Mouse (Mus musculus) midbrain, embryonic 14.5 days (tissue): ENCODE data around the gene St6galnac6. TPM values are rescaled to one million over a fixed set of nuclear protein-coding genes. Genes with fewer than 3 reads are reported as not detected.

Experiments used
- ATAC-seq: fragments of 200-750 bp; cut with Nextera tagmentation; 2 replicates; pipeline ENCODE4 v1.8.0; 2017; ENCODE audit warnings: moderate number of reproducible peaks, moderate library complexity; ENCODE audit not compliant: low FRiP score, low TSS enrichment
- DNase-seq: peaks from one replicate; pipeline ENCODE4 v3.0.0-alpha.2; 2015
- H3K27ac ChIP-seq: fragments of 300-500 bp; sonication (generic); replicated peaks from 2 replicates; pipeline ENCODE4 v1.5.1; 2014; ENCODE audit warnings: mild to moderate bottlenecking, low read depth, low read length, moderate library complexity
- H3K27me3 ChIP-seq: fragments of 300-500 bp; sonication (generic); 2 replicates; pipeline ENCODE4 v1.6.1; 2014; ENCODE audit warnings: low read length, control low read depth, mixed read lengths; ENCODE audit not compliant: control insufficient read depth, insufficient read depth
- H3K36me3 ChIP-seq: fragments of 300-500 bp; sonication (generic); 2 replicates; pipeline ENCODE4 v1.6.1; 2014; ENCODE audit warnings: low read length, control low read depth; ENCODE audit not compliant: control insufficient read depth, insufficient read depth
- H3K4me1 ChIP-seq: fragments of 300-500 bp; sonication (generic); 2 replicates; pipeline ENCODE4 v1.6.1; 2014; ENCODE audit warnings: mild to moderate bottlenecking, antibody characterized with exemption, low read length, control low read depth; ENCODE audit not compliant: control insufficient read depth, insufficient read depth
- H3K4me2 ChIP-seq: fragments of 300-500 bp; sonication (generic); 2 replicates; pipeline ENCODE4 v1.6.1; 2014; ENCODE audit warnings: mild to moderate bottlenecking, low read length, moderate library complexity
- H3K4me3 ChIP-seq: fragments of 300-500 bp; sonication (generic); replicated peaks from 2 replicates; pipeline ENCODE4 v1.5.1; 2014; ENCODE audit warnings: low read depth, low read length
- H3K9ac ChIP-seq: fragments of 300-500 bp; sonication (generic); replicated peaks from 2 replicates; pipeline ENCODE4 v1.6.1; 2014; ENCODE audit warnings: mild to moderate bottlenecking, low read length, moderate library complexity
- H3K9me3 ChIP-seq: fragments of 300-500 bp; sonication (generic); 2 replicates; pipeline ENCODE4 v1.6.1; 2016; ENCODE audit warnings: low read length, control low read depth, mixed read lengths; ENCODE audit not compliant: control insufficient read depth
- WGBS: fragments of 180-500 bp; shearing (Covaris S2); extraction: QIAGEN DNeasy Blood & Tissue Kit; methylation state at CpG from one replicate; pipeline ENCODE4 v1.1.7; 2014; 5-methylcytosine and 5-hydroxymethylcytosine counted together
- polyA plus RNA-seq: library from polyadenylated mRNA; unstranded; fragments of >200 nt; fragmentation: Nextera tagmentation; extraction: Ambion mirVana; gene quantifications from 2 replicates; pipeline ENCODE4 v1.2.1, GENCODE M21; 2014

The St6galnac6 gene
- polyA plus RNA-seq, 1 experiment from 2014 or later, result 7.6 TPM

DNA sequence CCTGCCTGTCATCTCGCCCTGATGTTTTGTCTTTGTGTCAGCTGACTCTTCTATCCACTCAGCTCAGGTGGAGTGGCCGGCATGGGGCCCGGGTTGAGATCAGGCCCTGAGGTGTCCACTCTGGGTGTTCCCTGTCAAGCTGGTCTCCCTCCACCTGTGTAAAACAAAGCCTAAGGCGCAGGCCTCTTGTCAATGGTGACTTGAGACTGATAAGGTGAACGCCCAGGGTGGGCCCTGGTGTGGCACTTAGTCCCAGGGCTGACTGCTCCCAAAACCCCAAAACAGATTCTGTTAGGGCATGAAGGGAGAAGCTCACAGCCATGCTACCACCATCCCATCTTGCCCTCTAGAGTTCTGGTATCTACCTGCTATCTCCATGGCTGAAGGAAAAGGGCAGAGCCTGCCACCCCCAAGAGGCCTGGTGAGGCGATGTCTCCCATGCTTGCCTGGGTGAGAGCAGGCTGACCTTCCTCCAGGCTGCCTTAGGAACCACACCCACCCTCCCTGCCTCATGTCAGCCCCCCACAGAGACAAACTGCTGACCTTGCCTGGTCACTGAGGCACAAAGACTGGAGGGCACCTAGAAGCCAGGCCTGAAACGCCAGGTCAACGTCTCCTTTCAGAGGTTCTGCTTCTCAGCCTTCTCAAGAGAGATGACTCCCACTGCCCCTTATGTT, 45.4 kb downstream of the St6galnac6 start:
- WGBS, result 80% methylated on average over 8 of the region's 8 CpGs
- Histone ChIP-seq H3K4me1 (no peaks in the 10 kb centered on the region), H3K4me2 (no peak overlapping the region), H3K9me3 (no peaks in the 10 kb centered on the region), H3K36me3 (no peaks in the 10 kb centered on the region), H3K27ac (no peak overlapping the region), H3K27me3 (no peaks in the 10 kb centered on the region), H3K4me3 (no peak overlapping the region), H3K9ac (no peak overlapping the region)
- ATAC-seq (no peak), DNase-seq (no peak)

DNA sequence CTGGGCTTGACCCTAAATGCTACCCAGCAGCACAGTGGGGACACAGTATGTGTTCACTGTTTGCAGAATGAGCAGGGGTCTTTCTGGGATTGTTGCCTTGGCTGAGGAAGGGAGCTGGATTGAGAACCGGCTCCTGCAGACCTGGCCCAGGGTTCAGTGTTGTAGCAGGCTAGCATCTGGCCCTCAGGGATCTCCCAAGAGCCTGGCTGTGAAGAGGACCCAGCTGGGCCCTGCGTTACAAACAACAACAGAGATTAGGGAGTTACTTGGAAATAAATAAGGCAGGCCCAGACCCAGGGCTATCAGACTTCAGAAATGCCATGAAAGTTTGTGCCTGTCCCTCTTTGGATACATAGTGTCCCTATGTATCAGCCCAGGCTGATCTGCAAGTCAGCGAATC, 46.1 kb downstream of the St6galnac6 start:
- WGBS, result 67% methylated on average over 3 of the region's 3 CpGs
- H3K4me3 ChIP-seq, result no peak overlapping the region
- no peaks in the 10 kb centered on the region for H3K9me3 ChIP-seq
- no peaks in the 10 kb centered on the region for H3K4me1 ChIP-seq
- no peak overlapping the region for H3K9ac ChIP-seq
- DNase-seq (no peak), ATAC-seq (no peak)
- H3K27ac ChIP-seq, result no peak overlapping the region
- no peak overlapping the region for H3K4me2 ChIP-seq
- H3K36me3 ChIP-seq, result no peaks in the 10 kb centered on the region
- no peaks in the 10 kb centered on the region for H3K27me3 ChIP-seq

DNA sequence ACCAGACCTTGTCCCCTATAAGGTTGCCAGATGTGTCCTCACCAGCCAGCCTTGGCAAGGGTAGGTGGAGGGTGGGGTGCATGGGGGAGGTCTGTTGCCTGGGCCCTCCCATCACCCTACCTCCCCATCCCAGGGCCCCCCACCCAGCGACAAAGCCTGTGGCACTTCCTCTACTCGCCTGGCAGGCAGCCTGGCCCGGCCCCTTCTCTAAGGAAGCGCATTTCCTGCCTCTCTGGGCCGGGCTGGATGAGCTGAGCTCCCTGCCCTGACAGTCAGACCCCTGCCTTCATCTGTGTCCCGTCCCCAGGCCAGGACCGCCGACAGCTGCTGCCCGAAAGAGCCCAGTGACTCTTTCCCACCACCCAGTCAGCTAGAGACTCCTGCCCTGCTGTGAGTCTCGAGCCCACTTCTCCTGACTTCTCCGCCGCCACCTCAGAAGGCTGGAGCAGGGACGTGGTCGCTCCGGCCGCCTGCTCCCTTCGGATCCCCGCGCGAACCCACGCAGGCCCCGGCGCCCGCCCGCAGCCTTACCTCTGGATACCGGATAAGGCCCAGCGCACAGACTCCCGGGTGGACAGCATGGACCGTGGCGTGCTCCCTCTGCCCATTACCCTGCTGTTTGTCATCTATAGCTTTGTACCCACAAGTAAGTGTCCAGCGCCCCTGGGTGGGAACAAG, 47.0 kb downstream of the St6galnac6 start, which contains the start of gene Eng:
Eng (plus strand) TSS at position 217 of the 678 bp plus-strand sequence.
- Histone ChIP-seq H3K4me3 (0 out of 2 replicates have a peak within 1 kb of the TSS, but pooled peaks have one; percentile 7), H3K27ac (no peak within 1 kb of the TSS), H3K4me2 (no peak within 1 kb of the TSS), H3K27me3 (no peaks in the 10 kb centered on the region), H3K36me3 (no peaks in the 10 kb centered on the region), H3K4me1 (no peaks in the 10 kb centered on the region), H3K9ac (no peak within 1 kb of the TSS), H3K9me3 (no peaks in the 10 kb centered on the region)
- ATAC-seq, result no peak
- WGBS, result 58% methylated on average over 31 of the region's 31 CpGs
- no peak for DNase-seq

DNA sequence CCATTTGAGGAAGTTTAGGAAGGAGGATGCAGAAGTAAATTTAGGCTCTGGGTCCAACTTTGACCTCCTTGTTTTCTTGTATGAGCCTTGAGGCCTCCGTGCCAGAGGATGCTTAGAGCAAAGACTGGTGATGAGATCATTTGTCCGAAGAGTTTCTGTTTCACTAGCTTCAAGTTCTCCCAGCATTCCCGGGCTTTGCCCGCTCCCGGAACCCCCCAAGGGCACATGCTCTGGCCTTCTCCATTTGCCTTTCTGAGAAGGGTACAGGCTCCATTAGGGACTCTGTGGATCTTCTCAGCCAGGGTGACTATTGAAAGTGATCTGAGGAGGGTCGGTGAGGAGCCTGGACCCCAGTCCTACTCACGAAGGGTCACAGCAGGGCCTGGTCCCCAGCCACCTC, 47.9 kb downstream of the St6galnac6 start:
- no peaks in the 10 kb centered on the region for H3K36me3 ChIP-seq
- no peak overlapping the region for H3K4me3 ChIP-seq
- H3K9ac ChIP-seq, result no peak overlapping the region
- ATAC-seq (no peak), DNase-seq (no peak)
- WGBS, result 90% methylated on average over 7 of the region's 7 CpGs
- H3K27me3 ChIP-seq, result no peaks in the 10 kb centered on the region
- no peaks in the 10 kb centered on the region for H3K4me1 ChIP-seq
- no peaks in the 10 kb centered on the region for H3K9me3 ChIP-seq
- H3K4me2 ChIP-seq, result no peak overlapping the region
- no peak overlapping the region for H3K27ac ChIP-seq

DNA sequence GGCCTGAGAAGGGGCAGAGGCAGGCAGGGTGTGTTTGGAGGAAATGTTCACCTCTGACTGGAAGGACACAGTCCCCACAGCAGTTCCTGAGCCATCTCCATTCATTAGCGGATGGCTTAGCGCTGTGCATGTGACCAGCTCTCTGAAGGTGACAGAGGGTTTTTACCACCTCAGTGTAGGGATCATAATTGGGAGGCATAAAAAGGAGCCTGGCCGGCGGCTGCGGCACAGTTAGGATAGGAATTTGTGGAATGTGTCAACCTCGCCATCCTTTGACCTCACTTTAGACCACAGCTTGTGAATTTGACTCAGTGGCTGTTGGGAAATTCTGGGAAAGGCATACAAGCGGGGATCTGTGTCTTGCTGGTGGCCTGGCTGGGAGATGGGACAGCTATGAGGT, 54.3 kb downstream of the St6galnac6 start:
- Histone ChIP-seq H3K27ac (no peak overlapping the region), H3K4me1 (no peaks in the 10 kb centered on the region), H3K9ac (no peak overlapping the region), H3K36me3 (no peaks in the 10 kb centered on the region), H3K4me3 (no peak overlapping the region), H3K4me2 (no peak overlapping the region), H3K9me3 (no peaks in the 10 kb centered on the region), H3K27me3 (no peaks in the 10 kb centered on the region)
- ATAC-seq, result no peak
- WGBS, result 62% methylated on average over 7 of the region's 7 CpGs
- DNase-seq, result no peak

DNA sequence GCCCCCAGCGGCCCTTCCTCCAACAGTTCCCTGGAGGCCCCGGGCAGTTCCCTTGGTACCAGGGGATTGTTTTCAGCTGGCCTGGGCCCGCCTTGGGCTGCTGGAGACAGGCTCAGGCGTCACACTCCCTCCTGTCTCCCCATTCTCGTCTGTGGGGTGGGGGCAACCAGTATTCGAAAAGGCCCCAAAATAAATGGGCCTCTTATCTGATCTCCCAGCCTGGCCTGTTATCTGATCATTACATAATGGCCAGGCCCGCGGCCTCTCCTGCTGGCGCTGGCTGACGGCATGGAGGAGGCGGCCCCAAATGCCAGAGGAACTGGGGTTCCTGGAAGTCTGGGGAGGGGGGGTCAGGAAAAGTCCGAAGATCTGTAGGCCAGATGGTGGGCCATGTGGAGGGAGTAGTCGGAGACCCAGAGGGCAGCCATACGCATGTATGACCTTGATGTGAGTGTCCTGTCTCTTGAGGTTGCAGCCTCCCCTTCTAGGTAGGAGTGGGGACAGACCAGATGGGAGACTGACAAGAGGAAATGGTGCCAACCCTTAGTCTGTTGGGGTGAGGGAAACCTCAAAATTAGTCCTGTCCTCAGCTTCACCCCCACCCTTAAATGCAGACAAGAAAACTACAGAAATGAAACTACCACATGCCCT, 55.4 kb downstream of the St6galnac6 start:
- Histone ChIP-seq H3K36me3 (no peaks in the 10 kb centered on the region), H3K27ac (no peak overlapping the region; the same call in 1 of the 2 replicates), H3K4me3 (no peak overlapping the region), H3K9me3 (no peaks in the 10 kb centered on the region), H3K9ac (no peak overlapping the region), H3K4me2 (no peak overlapping the region), H3K27me3 (no peaks in the 10 kb centered on the region), H3K4me1 (no peaks in the 10 kb centered on the region)
- DNase-seq (no peak), ATAC-seq (no peak)
- WGBS, result 82% methylated on average over 14 of the region's 14 CpGs

DNA sequence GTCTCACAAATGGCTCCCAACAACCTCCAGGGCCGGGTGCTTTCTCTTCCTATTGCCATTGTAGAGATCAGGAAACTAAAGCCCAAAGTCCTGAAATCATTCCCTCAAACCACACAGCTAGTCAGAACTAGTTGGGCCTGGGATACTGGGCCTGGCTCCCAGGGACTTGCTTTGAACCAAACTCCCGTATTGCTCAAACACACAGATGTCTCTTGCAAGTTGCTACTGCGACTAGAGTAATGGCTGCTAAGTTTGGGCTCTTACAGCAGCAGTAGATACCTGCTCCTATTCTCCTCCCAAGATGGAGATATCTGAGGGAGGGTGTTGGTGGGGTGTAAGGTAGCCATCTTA, 55.9 kb downstream of the St6galnac6 start:
- 91% methylated on average over 3 of the region's 3 CpGs for WGBS
- DNase-seq, result no peak
- Histone ChIP-seq H3K27ac (no peak overlapping the region; the same call in 1 of the 2 replicates), H3K9me3 (no peaks in the 10 kb centered on the region), H3K36me3 (no peaks in the 10 kb centered on the region), H3K9ac (no peak overlapping the region), H3K4me2 (no peak overlapping the region), H3K4me1 (no peaks in the 10 kb centered on the region), H3K27me3 (no peaks in the 10 kb centered on the region), H3K4me3 (no peak overlapping the region)
- ATAC-seq, result no peak

DNA sequence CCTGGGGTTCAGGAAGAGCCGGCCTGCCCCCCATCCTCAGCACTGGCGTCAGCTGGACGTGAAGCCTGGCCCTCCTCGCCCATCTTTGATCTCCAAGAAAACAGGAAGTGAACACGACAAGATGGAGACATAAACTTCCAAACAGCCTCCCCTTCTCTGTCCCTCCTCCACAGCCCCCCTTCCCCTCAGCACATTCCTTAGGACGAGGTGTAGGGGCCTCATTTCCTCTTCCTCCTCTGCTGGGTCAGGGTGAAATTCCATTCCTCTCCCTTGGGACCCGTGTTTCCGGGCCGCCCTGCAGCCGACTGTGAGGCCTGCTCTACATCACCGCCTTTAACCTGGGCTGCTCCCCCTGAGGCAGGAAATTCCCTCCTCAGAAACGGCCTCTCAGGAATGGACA, 56.3 kb downstream of the St6galnac6 start:
- Histone ChIP-seq H3K4me3 (no peak overlapping the region), H3K9ac (no peak overlapping the region), H3K27ac (no peak overlapping the region), H3K4me2 (no peak overlapping the region), H3K9me3 (no peaks in the 10 kb centered on the region), H3K4me1 (no peaks in the 10 kb centered on the region), H3K36me3 (no peaks in the 10 kb centered on the region), H3K27me3 (no peaks in the 10 kb centered on the region)
- WGBS, result 78% methylated on average over 12 of the region's 12 CpGs
- no peak for DNase-seq
- ATAC-seq, result no peak
